In the genomic region with DNA sequence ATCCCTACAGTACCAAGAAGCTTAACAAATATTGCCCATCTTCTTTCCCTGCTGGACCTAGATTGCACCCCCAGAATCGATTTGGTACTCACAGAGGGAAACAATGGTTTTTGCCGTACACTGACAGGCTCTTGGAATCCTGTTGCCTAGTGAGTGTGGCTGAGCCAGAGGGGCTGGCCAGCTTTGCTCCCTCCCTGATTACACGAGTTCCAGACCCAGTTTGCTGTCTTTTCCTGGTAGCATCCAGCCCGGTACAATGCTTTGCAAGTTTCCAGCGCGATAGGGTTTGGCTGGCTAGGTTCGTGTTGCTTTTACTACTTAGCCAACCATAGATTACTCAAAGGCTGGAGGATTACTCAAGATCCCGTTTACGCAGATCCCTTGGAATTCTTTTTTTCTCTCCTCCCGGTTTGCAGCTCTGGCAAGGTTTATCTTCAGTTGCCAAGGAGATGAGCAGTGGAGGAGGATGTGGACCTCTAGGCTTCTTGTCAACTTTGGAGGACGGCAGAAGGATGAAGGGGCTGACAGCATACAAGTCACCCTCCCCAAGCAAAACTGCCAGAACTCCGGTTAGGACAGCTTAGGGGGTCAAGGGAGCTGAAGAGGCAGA, we compare ENCODE assay signal across 12 mouse cellular contexts. TPM values are rescaled to one million over a fixed set of nuclear protein-coding genes. Genes with fewer than 3 reads are reported as not detected.
DNase-seq lines count a peak whose midpoint lies in the region; ATAC-seq lines count a peak whose summit lies in the region.
"Had no signal": no experiment of that assay in that cellular context is flagged by ENCODE, and none has a peak within 500 bp of the region (broad histone marks: within the 10 kb centered on the region; RNA-seq: fewer than 3 reads in every experiment).

No protein-coding gene starts in this region.

- peak; percentile 29 for DNase-seq in forebrain, embryonic 14.5 days (ENCODE audit: low spot score)
- DNase-seq in limb, embryonic 10.5 days (ENCODE audit: low spot score): no peak
- DNase-seq in fat pad, adult 2 months (ENCODE audit: extremely low read depth, low read depth, low spot score): peak; percentile 2
- no peak for DNase-seq in spleen, postnatal 36 days (ENCODE audit: low spot score in 2 of 2)
- no peak for DNase-seq in layer of hippocampus, adult 8-10 months (ENCODE audit: low spot score in 2 of 2)
- DNase-seq: cerebellum, postnatal 14 days; kidney, postnatal 36 days; left cerebral cortex, postnatal 4 days had no signal

- H3K4me2 ChIP-seq in forebrain, embryonic 14.5 days (ENCODE audit: low read length): no peak overlapping the region
- no peak overlapping the region for H3K4me2 ChIP-seq in forebrain, embryonic 16.5 days (ENCODE audit: low read length)
- H3K4me2 ChIP-seq in limb, embryonic 12.5 days: peak overlapping the region; percentile 97; the same call in 1 of the 2 replicates
- peak overlapping the region; percentile 82 for H3K4me2 ChIP-seq in midbrain, embryonic 16.5 days (ENCODE audit: low read length)

- H3K9ac ChIP-seq in forebrain, embryonic 14.5 days (ENCODE audit: low read length): no peak overlapping the region
- no peak overlapping the region for H3K9ac ChIP-seq in forebrain, embryonic 16.5 days (replicated peaks; ENCODE audit: low read depth, low read length)
- no peak overlapping the region for H3K9ac ChIP-seq in limb, embryonic 12.5 days (replicated peaks)
- 0 out of 2 replicates have a peak overlapping the region, but pooled peaks have one; percentile 6 for H3K9ac ChIP-seq in midbrain, embryonic 16.5 days (ENCODE audit: low read depth, low read length)

- no peaks in the 10 kb centered on the region for H3K9me3 ChIP-seq in forebrain, embryonic 14.5 days (replicated peaks; ENCODE audit: control insufficient read depth, low read length)
- no peaks in the 10 kb centered on the region for H3K9me3 ChIP-seq in forebrain, embryonic 16.5 days (ENCODE audit: control insufficient read depth, low read length)
- H3K9me3 ChIP-seq in limb, embryonic 12.5 days: no peaks in the 10 kb centered on the region
- no peaks in the 10 kb centered on the region for H3K9me3 ChIP-seq in limb, embryonic 10.5 days (replicated peaks)
- no peaks in the 10 kb centered on the region for H3K9me3 ChIP-seq in midbrain, embryonic 16.5 days (replicated peaks; ENCODE audit: control insufficient read depth, low read length, poor library complexity, severe bottlenecking)

- peaks cover 39% of the 10 kb centered on the region for H3K27me3 ChIP-seq in forebrain, embryonic 14.5 days (replicated peaks; ENCODE audit: control insufficient read depth, insufficient read depth, low read length)
- peaks cover 11% of the 10 kb centered on the region; the same call in 1 of the 2 replicates for H3K27me3 ChIP-seq in forebrain, embryonic 16.5 days (replicated peaks; ENCODE audit: control insufficient read depth, insufficient read depth, low read length)
- H3K27me3 ChIP-seq in limb, embryonic 12.5 days: peaks cover 66% of the 10 kb centered on the region
- peaks cover 88% of the 10 kb centered on the region for H3K27me3 ChIP-seq in limb, embryonic 10.5 days (ENCODE audit: low read depth, poor library complexity, severe bottlenecking)
- peaks cover 10% of the 10 kb centered on the region for H3K27me3 ChIP-seq in midbrain, embryonic 16.5 days (ENCODE audit: control insufficient read depth, insufficient read depth, low read depth, low read length)

- ATAC-seq in forebrain, embryonic 14.5 days: no peak
- no peak for ATAC-seq in forebrain, embryonic 16.5 days
- ATAC-seq in limb, embryonic 12.5 days (ENCODE audit: insufficient number of reproducible peaks, insufficient read depth, low FRiP score, low TSS enrichment, low read depth): no peak
- ATAC-seq in midbrain, embryonic 16.5 days: no peak

- H3K4me3 ChIP-seq in forebrain, embryonic 14.5 days (ENCODE audit: low read depth, low read length): 0 out of 2 replicates have a peak overlapping the region, but pooled peaks have one; percentile 80
- no peak overlapping the region for H3K4me3 ChIP-seq in forebrain, embryonic 16.5 days (replicated peaks; ENCODE audit: low read length)
- no peak overlapping the region; the same call in 1 of the 2 replicates for H3K4me3 ChIP-seq in limb, embryonic 12.5 days (replicated peaks)
- H3K4me3 ChIP-seq in limb, embryonic 10.5 days: no peak overlapping the region
- H3K4me3 ChIP-seq in midbrain, embryonic 16.5 days (ENCODE audit: low read depth, low read length): no peak overlapping the region; the same call in 1 of the 2 replicates

- no peaks in the 10 kb centered on the region for H3K36me3 ChIP-seq in forebrain, embryonic 14.5 days (ENCODE audit: control insufficient read depth, insufficient read depth, low read length)
- H3K36me3 ChIP-seq in forebrain, embryonic 16.5 days (ENCODE audit: control insufficient read depth, insufficient read depth): no peaks in the 10 kb centered on the region
- no peaks in the 10 kb centered on the region for H3K36me3 ChIP-seq in limb, embryonic 12.5 days
- no peaks in the 10 kb centered on the region for H3K36me3 ChIP-seq in limb, embryonic 10.5 days
- no peaks in the 10 kb centered on the region for H3K36me3 ChIP-seq in midbrain, embryonic 16.5 days (ENCODE audit: control insufficient read depth, insufficient read depth, low read length)

- WGBS in forebrain, embryonic 14.5 days: 3% methylated on average over 12 of the region's 12 CpGs
- 4% methylated on average over 12 of the region's 12 CpGs for WGBS in forebrain, embryonic 16.5 days
- 8% methylated on average over 12 of the region's 12 CpGs for WGBS in limb, embryonic 12.5 days
- WGBS in limb, embryonic 10.5 days: 11% methylated on average over 12 of the region's 12 CpGs
- WGBS in midbrain, embryonic 16.5 days: 5% methylated on average over 12 of the region's 12 CpGs

- peaks cover 13% of the 10 kb centered on the region for H3K4me1 ChIP-seq in forebrain, embryonic 14.5 days (ENCODE audit: control insufficient read depth, insufficient read depth, low read length)
- H3K4me1 ChIP-seq in forebrain, embryonic 16.5 days (replicated peaks; ENCODE audit: control insufficient read depth, insufficient read depth, low read length): peaks cover 35% of the 10 kb centered on the region
- peaks cover 44% of the 10 kb centered on the region for H3K4me1 ChIP-seq in limb, embryonic 12.5 days (replicated peaks)
- H3K4me1 ChIP-seq in limb, embryonic 10.5 days: peaks cover 33% of the 10 kb centered on the region
- H3K4me1 ChIP-seq in midbrain, embryonic 16.5 days (ENCODE audit: control insufficient read depth, insufficient read depth, low read length): peaks cover 37% of the 10 kb centered on the region

- H3K27ac ChIP-seq in forebrain, embryonic 14.5 days (ENCODE audit: low read depth, low read length): no peak overlapping the region
- no peak overlapping the region for H3K27ac ChIP-seq in forebrain, embryonic 16.5 days (ENCODE audit: low read length)
- no peak overlapping the region for H3K27ac ChIP-seq in limb, embryonic 12.5 days
- no peak overlapping the region for H3K27ac ChIP-seq in limb, embryonic 10.5 days
- 0 out of 2 replicates have a peak overlapping the region, but pooled peaks have one; percentile 17 for H3K27ac ChIP-seq in midbrain, embryonic 16.5 days (ENCODE audit: low read length)

RNA-seq across cellular contexts. Expression of a gene that starts 1.4 kb away (rescaled TPM):
- polyA plus RNA-seq in forebrain, embryonic 14.5 days (2014; fragmentation: Nextera tagmentation; extraction: Ambion mirVana): 4.4 and 5.4 TPM in 2 replicates
- polyA plus RNA-seq in forebrain, embryonic 16.5 days (2015; fragmentation: Nextera tagmentation; extraction: Ambion mirVana): 5.8 and 6.8 TPM in 2 replicates
- polyA plus RNA-seq in limb, embryonic 12.5 days (2016; fragmentation: Nextera tagmentation; extraction: Ambion mirVana): 2.2 and 2.7 TPM in 2 replicates
- 0.41 and 0.63 TPM in 2 replicates for polyA plus RNA-seq in limb, embryonic 10.5 days (2016; fragmentation: Nextera tagmentation; extraction: Ambion mirVana)
- 7.0 and 7.1 TPM in 2 replicates for polyA plus RNA-seq in midbrain, embryonic 16.5 days (2015; fragmentation: Nextera tagmentation; extraction: Ambion mirVana)
- 10 to 100 TPM; 71.1 to 81.2 (median 79.8) TPM for total RNA-seq in layer of hippocampus, adult 8-10 months (2022)
- total RNA-seq: megakaryocyte-erythroid progenitor cell, adult 5-6 weeks had no signal

Comparison
In these comparisons a context has a peak if more than half of its experiments do, and no peak if none do; other contexts are left out.
1. DNase-seq: peak in forebrain, embryonic 14.5 days (single experiment) and fat pad, adult 2 months (single experiment); none in limb, embryonic 10.5 days (single experiment), spleen, postnatal 36 days (0 of 2) and layer of hippocampus, adult 8-10 months (0 of 2).
2. H3K4me2 ChIP-seq: peak in limb, embryonic 12.5 days (single experiment) and midbrain, embryonic 16.5 days (single experiment); none in forebrain, embryonic 14.5 days (single experiment) and forebrain, embryonic 16.5 days (single experiment).